Mouse (Mus musculus) kidney, adult 2 months (tissue): Measurements from ENCODE around the gene Dync1li2. TPM values are rescaled to one million over a fixed set of nuclear protein-coding genes. Genes with fewer than 3 reads are reported as not detected.
A peak's percentile ranks its signal among the peaks of the same experiment; 100 is the strongest.

ENCODE experiments used
- DNase-seq: peaks from one replicate; pipeline ENCODE4 v3.0.0; 2021
- H3K27ac ChIP-seq: fragments of 200-500 bp; 2 replicates; pipeline ENCODE4 v1.5.1; 2012; ENCODE audit warnings: low read depth, low read length, control low read depth, inconsistent platforms; ENCODE audit not compliant: insufficient read depth
- H3K27me3 ChIP-seq: fragments of 200-500 bp; replicated peaks from 2 replicates; pipeline ENCODE4 v1.6.1; 2012; ENCODE audit warnings: mild to moderate bottlenecking, moderate library complexity, low read length, inconsistent platforms; ENCODE audit not compliant: control insufficient read depth, insufficient read depth
- H3K36me3 ChIP-seq: fragments of 200-500 bp; 2 replicates; pipeline ENCODE4 v1.6.1; 2012; ENCODE audit warnings: mild to moderate bottlenecking, moderate library complexity, low read length, inconsistent platforms; ENCODE audit not compliant: control insufficient read depth, insufficient read depth
- H3K4me1 ChIP-seq: fragments of 200-500 bp; 2 replicates; pipeline ENCODE4 v1.6.1; 2011; ENCODE audit warnings: low read length; ENCODE audit not compliant: control insufficient read depth, insufficient read depth
- H3K4me3 ChIP-seq: fragments of 200-500 bp; 2 replicates; pipeline ENCODE4 v1.5.1; 2011; ENCODE audit warnings: mild to moderate bottlenecking, low read depth, low read length, control low read depth; ENCODE audit not compliant: insufficient read depth
- CTCF ChIP-seq: fragments of 200-500 bp; conservative IDR thresholded peaks from 2 replicates; pipeline ENCODE4 v1.5.1; 2011; ENCODE audit warnings: low read depth, mild to moderate bottlenecking, control low read depth, low read length, moderate library complexity, mixed read lengths; ENCODE audit not compliant: insufficient read depth, insufficient read length
- POLR2A ChIP-seq: fragments of 200-500 bp; IDR thresholded peaks from one replicate; pipeline ENCODE4 v1.6.1; 2011; ENCODE audit warnings: low read depth, low read length, control low read depth
- WGBS: fragments of 180-500 bp; shearing (Covaris S2); methylation state at CpG from one replicate; pipeline ENCODE4 v1.1.7; 2018; 5-methylcytosine and 5-hydroxymethylcytosine counted together
- polyA plus RNA-seq: library from polyadenylated mRNA; depleted of rRNA; stranded (reverse); fragments of >200 nt; gene quantifications from 2 replicates; pipeline ENCODE4 v1.2.3, GENCODE M21; 2012

The Dync1li2 gene
- polyA plus RNA-seq, 1 experiment, result 20.3 TPM

DNA sequence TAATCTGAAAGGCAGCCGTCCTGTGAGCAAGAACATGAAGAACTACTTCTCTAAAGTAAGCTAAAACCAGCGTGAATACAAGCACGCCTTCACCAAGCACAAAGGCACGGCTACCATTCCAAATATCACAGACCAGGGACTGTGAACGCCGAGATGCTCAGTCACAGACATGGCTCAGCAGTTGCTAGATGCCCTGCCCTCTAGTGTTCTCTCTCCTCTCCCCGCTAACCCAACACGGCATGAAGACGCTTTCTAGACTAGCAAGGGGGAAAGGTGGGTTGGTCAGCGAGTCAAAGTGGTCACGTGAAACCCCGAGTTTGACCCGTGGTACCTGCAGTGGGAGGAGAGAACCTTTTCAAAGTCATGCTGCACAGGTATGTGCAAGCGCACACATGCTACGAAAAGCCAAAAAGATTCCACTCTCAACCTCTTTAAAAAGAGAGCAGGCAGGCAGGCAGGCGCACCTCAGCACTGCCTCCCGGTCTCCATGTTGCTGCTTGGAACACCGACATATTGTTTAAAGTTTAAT, 8.0 kb downstream of the Dync1li2 start:
- H3K4me1 ChIP-seq, result peaks cover 4% of the 10 kb centered on the region
- no peak overlapping the region for H3K4me3 ChIP-seq
- TF ChIP-seq CTCF, result no peak
- no peak for TF ChIP-seq POLR2A
- DNase-seq, result no peak
- no peak overlapping the region for H3K27ac ChIP-seq
- H3K36me3 ChIP-seq, result no peaks in the 10 kb centered on the region; the same call in 1 of the 2 replicates
- 70% methylated on average over 18 of the region's 18 CpGs for WGBS
- H3K27me3 ChIP-seq, result no peaks in the 10 kb centered on the region

DNA sequence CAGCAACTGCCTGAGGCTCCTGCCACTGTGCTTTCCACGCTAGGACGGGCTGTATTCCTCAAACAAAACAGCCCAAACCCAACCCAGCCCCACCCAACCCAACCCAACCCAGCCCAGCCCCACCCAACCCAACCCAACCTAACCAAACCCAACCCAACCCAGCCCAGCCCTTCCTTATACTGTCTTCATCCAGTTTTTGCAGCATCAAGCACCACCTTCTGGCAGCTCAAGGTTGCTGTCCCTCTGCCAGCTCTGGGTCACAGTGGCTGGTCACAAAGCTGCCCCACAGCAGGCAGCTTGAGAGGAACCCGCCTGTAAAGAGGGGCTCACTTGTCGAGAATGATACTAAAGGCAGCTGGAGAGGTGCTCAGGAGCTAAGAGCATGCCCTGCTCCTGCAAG, 8.6 kb downstream of the Dync1li2 start:
- DNase-seq, result peak; percentile 53
- TF ChIP-seq POLR2A, result no peak
- TF ChIP-seq CTCF, result no peak; the same call in 1 of the 2 replicates
- 64% methylated on average over 4 of the region's 4 CpGs for whole genome bisulfite sequencing
- no peaks in the 10 kb centered on the region for H3K27me3 ChIP-seq
- no peaks in the 10 kb centered on the region; the same call in 1 of the 2 replicates for H3K36me3 ChIP-seq
- H3K4me1 ChIP-seq, result peaks cover 4% of the 10 kb centered on the region
- no peak overlapping the region for H3K4me3 ChIP-seq
- H3K27ac ChIP-seq, result no peak overlapping the region

DNA sequence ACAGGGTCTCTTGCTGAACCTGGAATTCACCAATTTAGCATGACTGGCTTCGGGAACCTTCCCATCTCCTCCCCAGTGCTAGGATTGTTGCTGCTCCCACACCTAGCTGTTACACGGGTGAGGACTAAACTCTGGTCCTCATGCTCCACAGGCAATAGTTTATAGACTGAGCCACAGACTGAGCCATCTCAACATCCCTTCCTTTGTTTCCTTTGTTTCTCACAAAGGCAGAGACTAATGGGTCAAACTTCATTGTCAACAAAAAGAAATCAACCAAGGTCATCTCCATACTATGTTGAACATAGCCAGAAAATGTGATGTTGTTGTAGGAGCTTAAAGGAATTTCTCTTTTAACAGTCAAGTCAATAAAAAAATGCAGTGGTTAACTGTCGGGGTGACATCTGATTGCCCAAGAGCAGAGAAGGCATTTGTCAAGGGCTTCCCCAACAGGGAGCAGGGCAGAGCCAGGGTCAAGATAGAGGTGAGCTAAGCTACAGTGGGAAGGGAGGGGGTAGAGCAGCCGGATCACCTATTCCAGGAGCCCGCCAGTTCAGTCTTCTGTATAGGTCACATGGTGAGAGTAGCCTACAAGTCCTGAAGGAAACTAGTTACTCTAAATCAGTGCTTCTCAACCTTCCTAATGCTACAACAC, 9.5 kb downstream of the Dync1li2 start:
- no peak for TF ChIP-seq POLR2A
- no peak for TF ChIP-seq CTCF
- no peak for DNase-seq
- Histone ChIP-seq H3K36me3 (no peaks in the 10 kb centered on the region; the same call in 1 of the 2 replicates), H3K4me1 (peaks cover 4% of the 10 kb centered on the region), H3K4me3 (no peak overlapping the region), H3K27me3 (no peaks in the 10 kb centered on the region), H3K27ac (no peak overlapping the region)
- WGBS, result 93% methylated on average over 5 of the region's 5 CpGs

DNA sequence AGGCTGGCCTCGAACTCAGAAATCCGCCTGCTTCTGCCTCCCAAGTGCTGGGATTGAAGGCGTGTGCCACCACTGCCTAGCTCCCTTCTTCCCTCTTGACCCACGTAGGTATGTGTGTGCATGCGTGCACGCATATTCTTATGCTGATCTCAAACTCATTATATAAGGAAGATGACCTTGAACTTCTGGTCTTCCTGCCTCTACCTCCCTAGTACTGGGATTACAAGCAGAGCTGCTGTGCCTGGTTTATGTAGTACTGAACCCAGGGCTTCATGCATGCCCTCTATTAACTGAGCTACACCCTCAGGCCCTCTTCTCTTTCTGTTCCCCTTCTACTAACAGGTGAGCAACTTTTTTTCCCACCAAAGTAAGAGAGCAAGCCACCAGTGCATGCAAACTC, 10.2 kb downstream of the Dync1li2 start:
- Histone ChIP-seq H3K4me1 (peaks cover 4% of the 10 kb centered on the region), H3K27ac (no peak overlapping the region), H3K4me3 (no peak overlapping the region), H3K36me3 (no peaks in the 10 kb centered on the region; the same call in 1 of the 2 replicates), H3K27me3 (no peaks in the 10 kb centered on the region)
- TF ChIP-seq POLR2A, result no peak
- no peak for TF ChIP-seq CTCF
- 96% methylated on average over 6 of the region's 6 CpGs for WGBS
- DNase-seq, result no peak

DNA sequence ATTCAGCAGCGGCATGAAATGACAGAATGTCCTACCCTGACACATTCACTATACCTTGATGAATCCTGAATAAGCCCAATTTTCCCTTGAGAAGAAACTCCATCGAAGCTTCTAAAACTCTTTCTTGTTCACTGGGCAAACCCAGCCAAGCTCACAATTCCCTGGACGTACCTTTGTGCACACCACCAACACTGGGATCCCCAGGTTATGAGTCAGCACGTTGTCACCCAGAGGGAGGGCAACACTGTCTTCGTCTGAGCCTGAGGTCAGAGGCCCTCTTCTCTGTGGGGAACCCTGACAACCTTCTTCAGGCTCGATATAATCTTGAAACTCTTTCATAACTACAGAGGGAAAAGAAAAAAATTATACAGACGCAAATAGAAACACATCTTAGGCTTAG, 12.6 kb downstream of the Dync1li2 start:
- Histone ChIP-seq H3K27me3 (no peaks in the 10 kb centered on the region), H3K27ac (no peak overlapping the region), H3K4me1 (no peaks in the 10 kb centered on the region), H3K36me3 (peaks cover 2% of the 10 kb centered on the region; the same call in 1 of the 2 replicates), H3K4me3 (no peak overlapping the region)
- no peak for TF ChIP-seq POLR2A
- no peak for TF ChIP-seq CTCF
- no peak for DNase-seq
- 83% methylated on average over 7 of the region's 7 CpGs for WGBS

DNA sequence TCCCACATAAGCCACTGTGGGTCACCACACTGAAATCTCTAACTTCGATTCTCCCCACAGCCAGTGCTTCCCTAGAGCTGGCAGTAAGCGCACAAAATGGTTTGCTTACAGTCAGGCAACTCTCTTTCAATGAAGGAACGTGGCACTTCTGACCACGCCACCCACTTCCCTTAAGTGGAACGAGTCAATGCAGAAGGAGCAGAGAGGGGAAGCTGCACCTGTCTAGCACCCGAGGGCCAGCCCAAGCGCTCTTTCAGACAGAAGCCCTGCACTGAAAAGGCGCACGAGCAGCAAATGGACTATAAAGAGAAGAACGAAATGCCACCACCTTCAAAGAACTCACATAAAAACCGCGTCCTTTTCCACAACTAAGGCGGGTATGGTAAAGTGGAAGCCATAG, 15.1 kb downstream of the Dync1li2 start:
- no peak overlapping the region for H3K4me3 ChIP-seq
- no peak overlapping the region for H3K27ac ChIP-seq
- DNase-seq, result no peak
- no peaks in the 10 kb centered on the region for H3K4me1 ChIP-seq
- no peaks in the 10 kb centered on the region for H3K27me3 ChIP-seq
- TF ChIP-seq CTCF (no peak), POLR2A (no peak)
- 91% methylated on average over 13 of the region's 13 CpGs for WGBS
- H3K36me3 ChIP-seq, result peaks cover 4% of the 10 kb centered on the region

DNA sequence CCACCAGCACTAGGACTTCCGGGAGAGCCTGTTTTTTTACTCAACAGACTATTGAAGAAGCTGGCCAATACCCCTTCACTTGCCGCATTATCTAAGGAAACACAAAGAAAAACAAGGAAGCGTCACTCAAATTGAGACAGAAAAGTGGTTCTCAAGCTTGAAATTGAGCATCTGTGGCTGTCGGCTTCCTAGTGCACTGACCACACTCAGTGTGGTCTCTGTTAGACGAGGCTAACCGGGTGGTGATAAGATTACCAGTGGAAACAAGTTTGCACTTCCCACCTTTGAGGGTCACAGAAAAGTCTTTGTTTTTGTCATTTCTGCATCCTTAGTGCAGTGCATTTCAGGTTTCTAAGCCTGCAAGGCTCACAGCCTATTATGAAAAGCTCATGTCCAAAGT, 20.5 kb downstream of the Dync1li2 start:
- Histone ChIP-seq H3K27me3 (no peaks in the 10 kb centered on the region), H3K36me3 (peaks cover 9% of the 10 kb centered on the region), H3K27ac (no peak overlapping the region), H3K4me3 (no peak overlapping the region), H3K4me1 (no peaks in the 10 kb centered on the region)
- DNase-seq, result no peak
- WGBS, result 79% methylated on average over 6 of the region's 6 CpGs
- TF ChIP-seq CTCF (no peak), POLR2A (no peak)
